Mouse (Mus musculus): ENCODE results near the gene Cc2d1b. TPM values are rescaled to one million over a fixed set of nuclear protein-coding genes. Genes with fewer than 3 reads are reported as not detected.

Gene Cc2d1b
- polyA plus RNA-seq, 1 experiment, result 50.0 TPM

DNA sequence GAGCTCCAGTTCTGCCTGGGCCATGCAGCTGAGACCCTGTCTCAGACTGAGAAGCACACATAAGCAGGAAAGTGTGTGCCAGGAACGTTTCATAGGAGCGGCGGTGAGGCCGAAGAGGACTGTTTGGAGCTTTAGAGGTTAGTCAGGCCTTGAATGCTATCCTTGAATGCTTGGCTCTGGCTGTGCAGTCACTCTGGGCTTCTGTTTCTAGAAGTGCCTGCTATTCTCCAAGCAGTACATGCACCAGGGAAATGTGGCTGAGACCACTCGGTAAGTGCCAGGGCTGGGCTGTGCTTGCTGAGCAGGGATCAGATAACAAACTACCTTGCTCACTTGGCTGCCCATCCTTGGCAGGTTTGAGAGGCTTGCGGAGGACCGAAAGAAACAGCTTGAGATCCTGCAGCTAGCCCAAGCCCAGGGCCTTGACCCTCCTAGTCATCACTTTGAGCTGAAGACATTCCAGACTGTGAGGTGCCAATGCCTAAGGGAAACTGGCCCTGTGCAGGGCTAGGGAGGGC lies 9.7 kb downstream of the Cc2d1b start:
- Histone ChIP-seq H3K27me3 (ENCODE audit: control insufficient read depth, insufficient read depth, low read length) (no peaks in the 10 kb centered on the region), H3K27ac (ENCODE audit: insufficient read depth, low read length) (no peak overlapping the region), H3K4me3 (replicated peaks; ENCODE audit: insufficient read depth, low read depth, low read length) (no peak overlapping the region), H3K4me1 (ENCODE audit: control insufficient read depth, insufficient read depth, low read length) (no peaks in the 10 kb centered on the region; the same call in 1 of the 2 replicates)
- WGBS, result 70% methylated on average over 7 of the region's 7 CpGs
- TF ChIP-seq CTCF (IDR thresholded peaks at IDR 0.05; ENCODE audit: borderline replicate concordance, insufficient read depth, low read depth, low read length), result no peak
- DNase-seq, result no peak

GRCm38 (mm10) chr4:108630096-108630495 lies 10.4 kb downstream of the Cc2d1b start:
- WGBS, result 90% methylated on average over 9 of the region's 9 CpGs

DNA sequence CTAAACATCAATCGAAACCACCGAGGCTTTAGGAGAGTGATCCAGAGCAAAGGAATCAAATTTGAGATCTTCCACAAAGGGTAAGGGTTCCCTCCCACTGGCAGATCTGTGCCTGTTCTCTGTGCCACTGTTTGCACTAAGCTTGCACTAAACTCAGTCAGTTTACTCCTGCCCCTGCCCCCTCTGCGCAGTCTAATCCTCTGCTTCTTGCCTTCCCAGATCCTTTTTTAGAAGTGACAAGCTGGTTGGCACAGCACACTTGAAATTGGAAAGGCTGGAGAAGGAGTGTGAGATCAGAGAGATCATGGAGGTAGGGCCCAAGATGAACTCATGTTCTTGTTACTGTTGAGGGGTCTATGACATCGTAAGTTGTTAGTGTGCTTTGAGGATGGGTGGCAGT lies 11.9 kb downstream of the Cc2d1b start:
- Histone ChIP-seq H3K4me1 (ENCODE audit: control insufficient read depth, insufficient read depth, low read length) (peaks cover 5% of the 10 kb centered on the region), H3K27me3 (ENCODE audit: control insufficient read depth, insufficient read depth, low read length) (no peaks in the 10 kb centered on the region), H3K4me3 (replicated peaks; ENCODE audit: insufficient read depth, low read depth, low read length) (no peak overlapping the region), H3K27ac (ENCODE audit: insufficient read depth, low read length) (no peak overlapping the region)
- no peak for DNase-seq
- TF ChIP-seq POLR2A (IDR thresholded peaks at IDR 0.05; ENCODE audit: borderline replicate concordance, insufficient read depth, low read length), result no peak
- no peak for TF ChIP-seq CTCF (IDR thresholded peaks at IDR 0.05; ENCODE audit: borderline replicate concordance, insufficient read depth, low read depth, low read length)
- 96% methylated on average over 4 of the region's 4 CpGs for WGBS

More at GRCm38 (mm10) chr4:108630096-108630495, 10.4 kb downstream of the Cc2d1b start:
- H3K4me1 ChIP-seq (ENCODE audit: control insufficient read depth, insufficient read depth, low read length), result peaks cover 5% of the 10 kb centered on the region
- DNase-seq, result no peak
- no peaks in the 10 kb centered on the region for H3K27me3 ChIP-seq (ENCODE audit: control insufficient read depth, insufficient read depth, low read length)
- no peak for TF ChIP-seq POLR2A (IDR thresholded peaks at IDR 0.05; ENCODE audit: borderline replicate concordance, insufficient read depth, low read length)
- TF ChIP-seq CTCF (IDR thresholded peaks at IDR 0.05; ENCODE audit: borderline replicate concordance, insufficient read depth, low read depth, low read length), result no peak
- H3K27ac ChIP-seq (ENCODE audit: insufficient read depth, low read length), result no peak overlapping the region
- H3K4me3 ChIP-seq (replicated peaks; ENCODE audit: insufficient read depth, low read depth, low read length), result no peak overlapping the region

GRCm38 (mm10) chr4:108633703-108634102 lies 14.0 kb downstream of the Cc2d1b start:
- peaks cover 5% of the 10 kb centered on the region for H3K4me1 ChIP-seq (ENCODE audit: control insufficient read depth, insufficient read depth, low read length)
- WGBS, result 56% methylated on average over 12 of the region's 12 CpGs
- TF ChIP-seq POLR2A (IDR thresholded peaks at IDR 0.05; ENCODE audit: borderline replicate concordance, insufficient read depth, low read length) (no peak), CTCF (IDR thresholded peaks at IDR 0.05; ENCODE audit: borderline replicate concordance, insufficient read depth, low read depth, low read length) (no peak)
- DNase-seq, result no peak
- no peaks in the 10 kb centered on the region for H3K27me3 ChIP-seq (ENCODE audit: control insufficient read depth, insufficient read depth, low read length)
- H3K27ac ChIP-seq (ENCODE audit: insufficient read depth, low read length), result no peak overlapping the region
- no peak overlapping the region for H3K4me3 ChIP-seq (replicated peaks; ENCODE audit: insufficient read depth, low read depth, low read length)

DNA sequence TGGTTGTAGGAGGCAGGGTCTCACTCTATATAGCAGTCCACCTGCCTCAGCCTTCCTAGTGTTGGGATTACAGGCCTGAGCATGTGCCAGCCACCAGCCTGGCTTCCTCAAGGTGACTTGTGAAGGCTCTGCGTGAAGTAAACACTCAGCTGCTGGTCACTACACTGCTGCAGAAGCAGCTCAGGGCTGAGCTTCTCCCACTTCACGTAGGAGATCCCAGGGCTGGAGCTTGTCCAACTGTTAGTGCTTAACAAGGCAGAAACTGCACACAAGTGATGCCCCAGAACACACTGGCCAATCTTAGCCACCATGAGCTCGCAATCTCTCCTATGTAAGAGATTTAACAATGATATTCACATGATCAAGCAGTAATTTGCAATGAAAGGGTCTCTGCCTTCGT lies 15.0 kb downstream of the Cc2d1b start:
- H3K27me3 ChIP-seq (ENCODE audit: control insufficient read depth, insufficient read depth, low read length), result no peaks in the 10 kb centered on the region
- H3K4me1 ChIP-seq (ENCODE audit: control insufficient read depth, insufficient read depth, low read length), result peaks cover 5% of the 10 kb centered on the region
- no peak overlapping the region for H3K4me3 ChIP-seq (replicated peaks; ENCODE audit: insufficient read depth, low read depth, low read length)
- 15% methylated on average over 4 of the region's 4 CpGs for WGBS
- TF ChIP-seq POLR2A (IDR thresholded peaks at IDR 0.05; ENCODE audit: borderline replicate concordance, insufficient read depth, low read length) (no peak), CTCF (IDR thresholded peaks at IDR 0.05; ENCODE audit: borderline replicate concordance, insufficient read depth, low read depth, low read length) (no peak)
- no peak overlapping the region for H3K27ac ChIP-seq (ENCODE audit: insufficient read depth, low read length)
- no peak for DNase-seq

GRCm38 (mm10) chr4:108635101-108635500 lies 15.4 kb downstream of the Cc2d1b start:
- no peak for TF ChIP-seq CTCF (IDR thresholded peaks at IDR 0.05; ENCODE audit: borderline replicate concordance, insufficient read depth, low read depth, low read length)
- no peak for TF ChIP-seq POLR2A (IDR thresholded peaks at IDR 0.05; ENCODE audit: borderline replicate concordance, insufficient read depth, low read length)
- Histone ChIP-seq H3K4me3 (replicated peaks; ENCODE audit: insufficient read depth, low read depth, low read length) (no peak overlapping the region), H3K4me1 (ENCODE audit: control insufficient read depth, insufficient read depth, low read length) (peaks cover 5% of the 10 kb centered on the region), H3K27ac (ENCODE audit: insufficient read depth, low read length) (no peak overlapping the region), H3K27me3 (ENCODE audit: control insufficient read depth, insufficient read depth, low read length) (no peaks in the 10 kb centered on the region)
- DNase-seq, result no peak

DNA sequence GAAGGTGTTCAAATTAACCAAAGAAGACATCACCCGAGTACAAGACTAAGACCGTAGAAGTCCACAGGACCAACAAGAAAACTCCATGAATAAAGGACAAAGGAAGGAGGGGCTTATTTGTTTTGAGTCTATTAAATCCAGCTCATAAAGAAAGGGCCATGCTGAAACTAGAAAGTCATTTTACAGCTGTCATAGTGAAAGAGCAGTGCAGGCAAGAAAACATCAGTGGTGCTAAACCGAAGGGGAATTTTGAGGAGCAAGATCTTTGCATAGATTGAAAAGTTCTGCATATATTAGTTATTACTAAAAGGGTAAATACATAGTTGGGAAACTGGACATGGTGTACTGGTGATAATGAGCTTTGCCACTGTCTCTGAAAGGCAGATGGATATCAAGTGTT lies 18.0 kb downstream of the Cc2d1b start:
- H3K4me3 ChIP-seq (replicated peaks; ENCODE audit: insufficient read depth, low read depth, low read length), result no peak overlapping the region
- H3K4me1 ChIP-seq (ENCODE audit: control insufficient read depth, insufficient read depth, low read length), result peaks cover 5% of the 10 kb centered on the region
- TF ChIP-seq CTCF (IDR thresholded peaks at IDR 0.05; ENCODE audit: borderline replicate concordance, insufficient read depth, low read depth, low read length) (no peak), POLR2A (IDR thresholded peaks at IDR 0.05; ENCODE audit: borderline replicate concordance, insufficient read depth, low read length) (no peak)
- 92% methylated on average over 3 of the region's 3 CpGs for WGBS
- no peak overlapping the region for H3K27ac ChIP-seq (ENCODE audit: insufficient read depth, low read length)
- no peaks in the 10 kb centered on the region for H3K27me3 ChIP-seq (ENCODE audit: control insufficient read depth, insufficient read depth, low read length)
- no peak for DNase-seq

- H3K27me3 ChIP-seq (ENCODE audit: control insufficient read depth, insufficient read depth, low read length), result no peaks in the 10 kb centered on the region
- TF ChIP-seq CTCF (IDR thresholded peaks at IDR 0.05; ENCODE audit: borderline replicate concordance, insufficient read depth, low read depth, low read length) (no peak), POLR2A (IDR thresholded peaks at IDR 0.05; ENCODE audit: borderline replicate concordance, insufficient read depth, low read length) (no peak)
- WGBS, result 64% methylated on average over 5 of the region's 5 CpGs
- no peak for DNase-seq
- no peak overlapping the region for H3K4me3 ChIP-seq (replicated peaks; ENCODE audit: insufficient read depth, low read depth, low read length)
- no peak overlapping the region for H3K27ac ChIP-seq (ENCODE audit: insufficient read depth, low read length)
- H3K4me1 ChIP-seq (ENCODE audit: control insufficient read depth, insufficient read depth, low read length), result peaks cover 5% of the 10 kb centered on the region
Measured at GRCm38 (mm10) chr4:108638752-108639151, 19.0 kb downstream of the Cc2d1b start.
